Mouse (Mus musculus) MEL (cell line): ENCODE results near the gene Col2a1. TPM values are rescaled to one million over a fixed set of nuclear protein-coding genes. Genes with fewer than 3 reads are reported as not detected.

ENCODE experiments used
- DNase-seq: peaks from one replicate; pipeline ENCODE4 v3.0.0; 2011; ENCODE audit warnings: low read depth, low spot score
- H3K27ac ChIP-seq: 2 replicates; pipeline ENCODE4 v1.5.1; 2012; ENCODE audit warnings: low read depth, mild to moderate bottlenecking, control low read depth, low read length, moderate library complexity; ENCODE audit not compliant: control insufficient read depth
- H3K27me3 ChIP-seq, 2 experiments: fragments of 150-350 bp in 1 of 2; sonication (generic) in 1 of 2; 2 replicates each; pipeline ENCODE4 v1.6.1; 2012; ENCODE audit warnings: low read length in 2 of 2, mild to moderate bottlenecking in 2 of 2, improper control_type of control experiment in 1 of 2, moderate library complexity in 1 of 2; ENCODE audit not compliant: insufficient read depth in 2 of 2, control insufficient read depth in 1 of 2
- H3K36me3 ChIP-seq, 2 experiments: 2 replicates each; pipeline ENCODE4 v1.6.1; 2012 to 2014; ENCODE audit warnings: low read length in 2 of 2, improper control_type of control experiment in 1 of 2, inconsistent platforms in 1 of 2, mild to moderate bottlenecking in 1 of 2; ENCODE audit not compliant: insufficient read depth in 2 of 2, control insufficient read depth in 1 of 2
- H3K4me1 ChIP-seq, 2 experiments: fragments of 150-350 bp in 1 of 2; sonication (generic) in 1 of 2; 2 replicates each; pipeline ENCODE4 v1.6.1; 2012; ENCODE audit warnings: low read length in 2 of 2, improper control_type of control experiment in 1 of 2, mild to moderate bottlenecking in 1 of 2; ENCODE audit not compliant: insufficient read depth in 2 of 2, control insufficient read depth in 1 of 2
- H3K4me3 ChIP-seq, 2 experiments: fragments of 150-350 bp in 1 of 2; sonication (generic) in 1 of 2; 2 replicates each; pipeline ENCODE4 v1.5.1; 2012; ENCODE audit warnings: low read depth in 2 of 2, low read length in 2 of 2, mild to moderate bottlenecking in 2 of 2, moderate library complexity in 2 of 2, control low read depth in 1 of 2, improper control_type of control experiment in 1 of 2; ENCODE audit not compliant: control insufficient read depth in 1 of 2, insufficient read depth in 1 of 2
- H3K79me2 ChIP-seq: 2 replicates; pipeline ENCODE4 v1.6.1; 2012; ENCODE audit warnings: mild to moderate bottlenecking, low read length, moderate library complexity; ENCODE audit not compliant: control insufficient read depth, poor library complexity, insufficient read depth
- H3K9ac ChIP-seq: 2 replicates; pipeline ENCODE4 v1.6.1; 2012; ENCODE audit warnings: low read depth, mild to moderate bottlenecking, control low read depth, low read length, moderate library complexity; ENCODE audit not compliant: control insufficient read depth, poor library complexity, severe bottlenecking
- H3K9me3 ChIP-seq: fragments of 150-350 bp; sonication (generic); replicated peaks from 2 replicates; pipeline ENCODE4 v1.6.1; 2012; ENCODE audit warnings: mild to moderate bottlenecking, low read length, improper control_type of control experiment, moderate library complexity; ENCODE audit not compliant: insufficient read depth
- CHD1 ChIP-seq: IDR thresholded peaks from 2 replicates; pipeline ENCODE4 v1.6.1; 2012; ENCODE audit warnings: low read depth, mild to moderate bottlenecking, inconsistent platforms, low read length, improper control_type of control experiment
- CHD2 ChIP-seq: IDR thresholded peaks from 2 replicates; pipeline ENCODE4 v1.6.1; 2011; ENCODE audit warnings: low read length, improper control_type of control experiment
- CTCF ChIP-seq, 3 experiments: IDR thresholded peaks in 2 of 3; conservative IDR thresholded peaks in 1 of 3; 2 replicates each; pipeline ENCODE4 v1.5.1; 2011 to 2012; ENCODE audit warnings: low read length in 3 of 3, low read depth in 2 of 3, mild to moderate bottlenecking in 2 of 3, improper control_type of control experiment in 1 of 3, inconsistent platforms in 1 of 3, mixed read lengths in 1 of 3, moderate library complexity in 1 of 3; ENCODE audit not compliant: control insufficient read depth in 1 of 3, insufficient read depth in 1 of 3, poor library complexity in 1 of 3, severe bottlenecking in 1 of 3
- E2F4 ChIP-seq: IDR thresholded peaks from 2 replicates; pipeline ENCODE4 v1.6.1; 2011; ENCODE audit warnings: low read depth, low read length, improper control_type of control experiment, borderline replicate concordance
- ELF1 ChIP-seq: IDR thresholded peaks from 2 replicates; pipeline ENCODE4 v1.6.1; 2014; ENCODE audit warnings: low read depth, mild to moderate bottlenecking, inconsistent platforms, low read length, improper control_type of control experiment, moderate library complexity
- EP300 ChIP-seq, 2 experiments: IDR thresholded peaks; 2 replicates each; pipeline ENCODE4 v1.6.1; 2011; ENCODE audit warnings: improper control_type of control experiment in 2 of 2, low read length in 2 of 2, low read depth in 1 of 2, mild to moderate bottlenecking in 1 of 2
- ETS1 ChIP-seq: IDR thresholded peaks from 2 replicates; pipeline ENCODE4 v1.6.1; 2012; ENCODE audit warnings: low read depth, mild to moderate bottlenecking, inconsistent platforms, low read length, improper control_type of control experiment, moderate library complexity
- GABPA ChIP-seq: IDR thresholded peaks from 2 replicates; pipeline ENCODE4 v1.6.1; 2012; ENCODE audit warnings: low read depth, mild to moderate bottlenecking, inconsistent platforms, low read length, improper control_type of control experiment, moderate library complexity
- GATA1 ChIP-seq: IDR thresholded peaks from 2 replicates; pipeline ENCODE4 v1.6.1; 2011; ENCODE audit warnings: low read depth, low read length, improper control_type of control experiment
- HCFC1 ChIP-seq: IDR thresholded peaks from 2 replicates; pipeline ENCODE4 v1.6.1; 2012; ENCODE audit warnings: low read depth, mild to moderate bottlenecking, inconsistent platforms, low read length, improper control_type of control experiment, moderate library complexity
- JUND ChIP-seq: IDR thresholded peaks from 2 replicates; pipeline ENCODE4 v1.6.1; 2011; ENCODE audit warnings: low read depth, mild to moderate bottlenecking, improper control_type of control experiment, low read length
- KAT2A ChIP-seq: conservative IDR thresholded peaks from 2 replicates; pipeline ENCODE4 v1.6.1; 2012; ENCODE audit warnings: low read depth, low read length, improper control_type of control experiment, inconsistent platforms
- MAFK ChIP-seq: IDR thresholded peaks from 2 replicates; pipeline ENCODE4 v1.6.1; 2011; ENCODE audit warnings: low read depth, mild to moderate bottlenecking, low read length, improper control_type of control experiment, borderline replicate concordance
- MAX ChIP-seq: IDR thresholded peaks from 2 replicates; pipeline ENCODE4 v1.6.1; 2011; ENCODE audit warnings: low read length, improper control_type of control experiment
- MEF2A ChIP-seq: IDR thresholded peaks from 2 replicates; pipeline ENCODE4 v1.6.1; 2014; ENCODE audit warnings: low read depth, mild to moderate bottlenecking, inconsistent platforms, low read length, improper control_type of control experiment; ENCODE audit not compliant: poor library complexity, insufficient replicate concordance, severe bottlenecking; ENCODE audit errors: extremely low read depth
- MXI1 ChIP-seq: IDR thresholded peaks from 2 replicates; pipeline ENCODE4 v1.6.1; 2011; ENCODE audit warnings: mild to moderate bottlenecking, low read depth, low read length, improper control_type of control experiment
- MYB ChIP-seq: IDR thresholded peaks from 2 replicates; pipeline ENCODE4 v1.6.1; 2011; ENCODE audit warnings: mild to moderate bottlenecking, low read depth, low read length, improper control_type of control experiment
- MYC ChIP-seq: IDR thresholded peaks from 2 replicates; pipeline ENCODE4 v1.6.1; 2011; ENCODE audit warnings: low read depth, mild to moderate bottlenecking, low read length, improper control_type of control experiment, moderate library complexity
- NRF1 ChIP-seq: IDR thresholded peaks from 2 replicates; pipeline ENCODE4 v1.6.1; 2014; ENCODE audit warnings: low read depth, mild to moderate bottlenecking, inconsistent platforms, low read length, improper control_type of control experiment, moderate library complexity; ENCODE audit not compliant: poor library complexity, insufficient read depth, severe bottlenecking
- POLR2A ChIP-seq, 2 experiments: IDR thresholded peaks; 2 replicates each; pipeline ENCODE4 v1.6.1; 2011 to 2012; ENCODE audit warnings: low read length in 2 of 2, mild to moderate bottlenecking in 2 of 2, control low read depth in 1 of 2, improper control_type of control experiment in 1 of 2, low read depth in 1 of 2, moderate library complexity in 1 of 2; ENCODE audit not compliant: control insufficient read depth in 1 of 2, insufficient read depth in 1 of 2, poor library complexity in 1 of 2
- POLR2AphosphoS2 ChIP-seq: IDR thresholded peaks from 2 replicates; pipeline ENCODE4 v1.6.1; 2011; ENCODE audit warnings: low read length, improper control_type of control experiment
- RAD21 ChIP-seq: IDR thresholded peaks from 2 replicates; pipeline ENCODE4 v1.6.1; 2011; ENCODE audit warnings: mild to moderate bottlenecking, low read depth, low read length, improper control_type of control experiment
- RCOR1 ChIP-seq: IDR thresholded peaks from 2 replicates; pipeline ENCODE4 v1.6.1; 2012; ENCODE audit warnings: low read depth, mild to moderate bottlenecking, inconsistent platforms, low read length, improper control_type of control experiment
- SMC3 ChIP-seq: IDR thresholded peaks from 2 replicates; pipeline ENCODE4 v1.6.1; 2011; ENCODE audit warnings: low read depth, low read length, improper control_type of control experiment
- TAL1 ChIP-seq: IDR thresholded peaks from 2 replicates; pipeline ENCODE4 v1.6.1; 2012; ENCODE audit warnings: mild to moderate bottlenecking, inconsistent platforms, low read length, moderate library complexity, mixed read lengths
- TBP ChIP-seq: IDR thresholded peaks from 2 replicates; pipeline ENCODE4 v1.8.0; 2011; ENCODE audit warnings: low read depth, low read length, improper control_type of control experiment
- TCF12 ChIP-seq: IDR thresholded peaks from 2 replicates; pipeline ENCODE4 v1.6.1; 2014; ENCODE audit warnings: low read depth, mild to moderate bottlenecking, inconsistent platforms, low read length, improper control_type of control experiment, moderate library complexity
- UBTF ChIP-seq: IDR thresholded peaks from 2 replicates; pipeline ENCODE4 v1.6.1; 2012; ENCODE audit warnings: low read depth, mild to moderate bottlenecking, inconsistent platforms, low read length, improper control_type of control experiment, moderate library complexity, borderline replicate concordance; ENCODE audit not compliant: insufficient read depth
- USF1 ChIP-seq: IDR thresholded peaks from 2 replicates; pipeline ENCODE4 v1.6.1; 2014; ENCODE audit warnings: low read depth, mild to moderate bottlenecking, inconsistent platforms, low read length, improper control_type of control experiment, moderate library complexity
- USF2 ChIP-seq, 2 experiments: IDR thresholded peaks; 2 replicates each; pipeline ENCODE4 v1.6.1; 2011 to 2012; ENCODE audit warnings: improper control_type of control experiment in 2 of 2, low read length in 2 of 2, borderline replicate concordance in 1 of 2, inconsistent platforms in 1 of 2, low read depth in 1 of 2, mild to moderate bottlenecking in 1 of 2; ENCODE audit not compliant: insufficient read depth in 1 of 2
- ZC3H11A ChIP-seq: IDR thresholded peaks from 2 replicates; pipeline ENCODE4 v1.6.1; 2012; ENCODE audit warnings: low read depth, mild to moderate bottlenecking, inconsistent platforms, low read length, improper control_type of control experiment
- ZKSCAN1 ChIP-seq: IDR thresholded peaks from 2 replicates; pipeline ENCODE4 v1.6.1; 2012; ENCODE audit warnings: low read depth, mild to moderate bottlenecking, inconsistent platforms, low read length, improper control_type of control experiment, moderate library complexity
- ZMIZ1 ChIP-seq: IDR thresholded peaks from 2 replicates; pipeline ENCODE4 v1.6.1; 2012; ENCODE audit warnings: low read depth, mild to moderate bottlenecking, inconsistent platforms, low read length, improper control_type of control experiment, moderate library complexity
- ZNF384 ChIP-seq: IDR thresholded peaks from 2 replicates; pipeline ENCODE4 v1.6.1; 2012; ENCODE audit warnings: low read depth, mild to moderate bottlenecking, inconsistent platforms, low read length, improper control_type of control experiment
- polyA plus RNA-seq, 2 experiments: library from polyadenylated mRNA; stranded (reverse) in 1 of 2; unstranded in 1 of 2; fragments of >175 nt in 1 of 2; fragments of >200 nt in 1 of 2; gene quantifications; 2 replicates each; pipeline versions ENCODE4 v1.2.1 to v1.2.4; 2012; ENCODE audit warnings: low replicate concordance in 2 of 2, low read depth in 1 of 2; ENCODE audit not compliant: insufficient read length in 2 of 2, insufficient read depth in 1 of 2, missing spikeins in 1 of 2
- total RNA-seq: library from RNA; depleted of rRNA; stranded (reverse); fragments of 300-350 nt; gene quantifications from 2 replicates; pipeline ENCODE4 v1.2.3, GENCODE M21; 2012

The Col2a1 gene
- total and polyA plus RNA-seq, 3 experiments, result 0.04 TPM; not detected in 1

DNA sequence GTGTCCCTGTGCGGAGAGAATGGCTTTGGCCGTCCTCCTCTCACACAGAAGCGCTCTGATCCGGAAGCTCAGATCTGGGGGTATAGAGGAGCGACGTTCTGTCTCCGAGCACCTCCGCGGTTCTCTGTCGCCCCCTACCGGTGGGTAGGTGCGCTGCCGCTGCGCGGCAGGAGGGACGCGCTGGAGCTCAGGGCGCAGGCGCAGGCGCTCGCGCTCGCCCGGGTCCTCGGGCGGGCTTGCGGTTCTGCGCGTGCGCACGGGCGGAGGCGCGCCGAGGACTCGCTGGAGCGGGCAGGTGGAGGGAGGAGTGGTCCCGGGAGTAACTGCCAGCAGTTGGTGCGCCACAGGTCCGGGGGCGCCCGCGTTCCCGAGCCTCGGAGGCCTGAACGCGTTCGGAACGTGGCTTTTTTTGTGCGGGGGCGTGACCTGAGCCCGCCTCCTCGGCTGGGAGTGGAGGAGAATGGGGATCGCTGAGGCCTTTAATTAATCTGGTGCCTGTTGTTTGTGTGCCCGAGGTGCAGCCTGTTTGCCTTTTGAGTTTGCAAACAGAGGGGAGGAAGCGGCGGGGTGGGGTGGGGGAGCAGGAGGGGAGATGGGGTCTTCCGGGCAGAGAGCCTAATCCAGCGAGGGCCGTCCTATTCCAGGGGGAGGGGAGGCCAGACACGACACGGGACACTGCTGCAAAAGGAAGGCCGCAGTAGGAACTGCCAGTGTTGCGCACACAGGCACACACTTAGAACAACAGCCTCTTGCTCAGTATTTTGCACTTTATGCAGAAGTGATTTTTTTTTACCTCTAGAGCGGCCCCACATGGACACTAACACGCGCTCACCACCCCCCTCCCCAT, 40.3 kb downstream of the Col2a1 start, which contains the start of gene Tmem106c:
TSS of gene Tmem106c (plus strand) at position 212 of the 847 bp plus-strand sequence.
- Histone ChIP-seq H3K9ac (peak within 1 kb of the TSS; percentile 93), H3K4me1 (peaks cover 0 to 9% of the 10 kb centered on the region in 2 experiments; a peak in 2 of 4 replicates), H3K9me3 (no peaks in the 10 kb centered on the region), H3K27me3 (no peaks in the 10 kb centered on the region), H3K79me2 (peaks cover 9% of the 10 kb centered on the region; the same call in 1 of the 2 replicates), H3K27ac (peak within 1 kb of the TSS; percentile 75), H3K36me3 (peaks cover 0 to 4% of the 10 kb centered on the region in 2 experiments; a peak in 2 of 4 replicates), H3K4me3 (peak within 1 kb of the TSS; percentile 75 to 88)
- peak; percentile 98 for DNase-seq
- TF ChIP-seq CHD1 (peak; percentile 53; the same call in 1 of the 2 replicates), MXI1 (peak; percentile 66), CTCF (IDR thresholded peaks at IDR 0.05 in 2 of 3, conservative IDR thresholded peaks at IDR 0.05 in 1 of 3; ENCODE audit: control insufficient read depth in 1 of 3, insufficient read depth in 1 of 3, low read depth in 2 of 3, low read length in 3 of 3, poor library complexity in 1 of 3, severe bottlenecking in 1 of 3) (peak; percentile 98 to 100 (median 99); a peak in 5 of 6 replicates), HCFC1 (peak; percentile 85), USF2 (IDR thresholded peaks at IDR 0.05; ENCODE audit: borderline replicate concordance in 1 of 2, insufficient read depth in 1 of 2, low read depth in 1 of 2, low read length in 2 of 2) (no peak), NRF1 (peak; percentile 100), ETS1 (no peak), ZNF384 (no peak; the same call in none of the 2 replicates), MYB (no peak; the same call in 1 of the 2 replicates), ELF1 (peak; percentile 90), KAT2A (0 out of 2 replicates have a peak, but pooled peaks have one; percentile 13), UBTF (no peak), GABPA (no peak), POLR2AphosphoS2 (peak; percentile 93), USF1 (0 out of 2 replicates have a peak, but pooled peaks have one; percentile 2), E2F4 (no peak), MYC (peak; percentile 53), RAD21 (peak; percentile 84), POLR2A (IDR thresholded peaks at IDR 0.05; ENCODE audit: control insufficient read depth in 1 of 2, insufficient read depth in 1 of 2, low read depth in 1 of 2, low read length in 2 of 2, poor library complexity in 1 of 2) (peak; percentile 97 to 99), TAL1 (no peak), ZKSCAN1 (0 out of 2 replicates have a peak, but pooled peaks have one; percentile 54), EP300 (IDR thresholded peaks at IDR 0.05; ENCODE audit: low read depth in 1 of 2, low read length in 2 of 2) (peak in 1 of 2 experiments; percentile 37; a peak in 1 of 4 replicates), TBP (peak; percentile 92), MAX (peak; percentile 41), TCF12 (peak; percentile 54), ZC3H11A (no peak), SMC3 (peak; percentile 60), MEF2A (no peak), RCOR1 (peak; percentile 25; the same call in 1 of the 2 replicates), JUND (no peak), ZMIZ1 (peak; percentile 94), GATA1 (peak; percentile 28; the same call in 1 of the 2 replicates), CHD2 (no peak), MAFK (no peak)
